Mouse (Mus musculus): Measurements from ENCODE around the gene Ccdc39. TPM values are rescaled to one million over a fixed set of nuclear protein-coding genes. Genes with fewer than 3 reads are reported as not detected.

Ccdc39 gene
- polyA plus RNA-seq, 1 experiment, result 3.4 TPM

DNA sequence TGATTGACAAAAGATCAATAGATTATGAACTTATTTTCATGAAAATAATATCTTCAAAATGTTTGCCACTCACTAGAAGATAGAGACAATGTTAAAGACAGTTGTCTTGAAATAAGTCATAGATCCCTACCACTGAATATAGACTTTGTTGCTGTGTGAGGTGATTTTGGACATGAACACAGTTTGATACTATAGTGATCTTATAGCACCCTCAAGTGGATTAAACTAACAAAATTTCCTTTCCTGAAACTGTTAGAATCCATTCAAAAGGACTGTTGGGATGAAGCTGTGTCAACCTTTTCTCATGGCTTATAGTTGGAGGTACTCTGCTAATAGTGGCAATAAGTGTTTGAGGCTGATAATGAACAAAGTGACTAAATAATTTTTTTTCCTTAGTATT is 53.1 kb downstream of the Ccdc39 start:
- Histone ChIP-seq H3K27me3 (replicated peaks; ENCODE audit: control insufficient read depth, insufficient read depth, low read length) (no peaks in the 10 kb centered on the region), H3K27ac (ENCODE audit: insufficient read depth, low read depth, low read length) (no peak overlapping the region), H3K36me3 (ENCODE audit: control insufficient read depth, insufficient read depth, low read length) (no peaks in the 10 kb centered on the region), H3K4me3 (ENCODE audit: insufficient read depth, low read depth, low read length) (no peak overlapping the region), H3K4me1 (ENCODE audit: control insufficient read depth, insufficient read depth, low read length) (no peaks in the 10 kb centered on the region)
- TF ChIP-seq POLR2A (IDR thresholded peaks at IDR 0.05; ENCODE audit: low read depth, low read length), result no peak
- no peak for TF ChIP-seq CTCF (conservative IDR thresholded peaks at IDR 0.05; ENCODE audit: insufficient read depth, insufficient read length, low read depth, low read length)
- DNase-seq, result no peak

Other genes starting within 250 kb of the Ccdc39 start
- 6.5 and 10.7 TPM in 2 replicates for gene Ttc14, start 44.5 kb downstream of the Ccdc39 start, polyA plus RNA-seq (2012; rRNA removed)
- 11.4 and 18.0 TPM in 2 replicates for gene Fxr1, start 175.6 kb upstream of the Ccdc39 start, polyA plus RNA-seq (2012; rRNA removed)
- 135 and 216 TPM in 2 replicates for gene Dnajc19, start 237.0 kb upstream of the Ccdc39 start, polyA plus RNA-seq (2012; rRNA removed)

Data from kidney, adult 2 months (tissue).